Mouse (Mus musculus) kidney, adult 2 months (tissue): Measurements from ENCODE around the gene Traf7. TPM values are rescaled to one million over a fixed set of nuclear protein-coding genes. Genes with fewer than 3 reads are reported as not detected.

ENCODE experiments used
- DNase-seq: peaks from one replicate; pipeline ENCODE4 v3.0.0; 2021
- H3K27ac ChIP-seq: fragments of 200-500 bp; 2 replicates; pipeline ENCODE4 v1.5.1; 2012; ENCODE audit warnings: low read depth, low read length, control low read depth, inconsistent platforms; ENCODE audit not compliant: insufficient read depth
- H3K27me3 ChIP-seq: fragments of 200-500 bp; replicated peaks from 2 replicates; pipeline ENCODE4 v1.6.1; 2012; ENCODE audit warnings: mild to moderate bottlenecking, moderate library complexity, low read length, inconsistent platforms; ENCODE audit not compliant: control insufficient read depth, insufficient read depth
- H3K36me3 ChIP-seq: fragments of 200-500 bp; 2 replicates; pipeline ENCODE4 v1.6.1; 2012; ENCODE audit warnings: mild to moderate bottlenecking, moderate library complexity, low read length, inconsistent platforms; ENCODE audit not compliant: control insufficient read depth, insufficient read depth
- H3K4me1 ChIP-seq: fragments of 200-500 bp; 2 replicates; pipeline ENCODE4 v1.6.1; 2011; ENCODE audit warnings: low read length; ENCODE audit not compliant: control insufficient read depth, insufficient read depth
- H3K4me3 ChIP-seq: fragments of 200-500 bp; 2 replicates; pipeline ENCODE4 v1.5.1; 2011; ENCODE audit warnings: mild to moderate bottlenecking, low read depth, low read length, control low read depth; ENCODE audit not compliant: insufficient read depth
- CTCF ChIP-seq: fragments of 200-500 bp; conservative IDR thresholded peaks from 2 replicates; pipeline ENCODE4 v1.5.1; 2011; ENCODE audit warnings: low read depth, mild to moderate bottlenecking, control low read depth, low read length, moderate library complexity, mixed read lengths; ENCODE audit not compliant: insufficient read depth, insufficient read length
- POLR2A ChIP-seq: fragments of 200-500 bp; IDR thresholded peaks from one replicate; pipeline ENCODE4 v1.6.1; 2011; ENCODE audit warnings: low read depth, low read length, control low read depth
- WGBS: fragments of 180-500 bp; shearing (Covaris S2); methylation state at CpG from one replicate; pipeline ENCODE4 v1.1.7; 2018; 5-methylcytosine and 5-hydroxymethylcytosine counted together
- polyA plus RNA-seq: library from polyadenylated mRNA; depleted of rRNA; stranded (reverse); fragments of >200 nt; gene quantifications from 2 replicates; pipeline ENCODE4 v1.2.3, GENCODE M21; 2012

Traf7 gene
- polyA plus RNA-seq, 1 experiment: 108 TPM

DNA sequence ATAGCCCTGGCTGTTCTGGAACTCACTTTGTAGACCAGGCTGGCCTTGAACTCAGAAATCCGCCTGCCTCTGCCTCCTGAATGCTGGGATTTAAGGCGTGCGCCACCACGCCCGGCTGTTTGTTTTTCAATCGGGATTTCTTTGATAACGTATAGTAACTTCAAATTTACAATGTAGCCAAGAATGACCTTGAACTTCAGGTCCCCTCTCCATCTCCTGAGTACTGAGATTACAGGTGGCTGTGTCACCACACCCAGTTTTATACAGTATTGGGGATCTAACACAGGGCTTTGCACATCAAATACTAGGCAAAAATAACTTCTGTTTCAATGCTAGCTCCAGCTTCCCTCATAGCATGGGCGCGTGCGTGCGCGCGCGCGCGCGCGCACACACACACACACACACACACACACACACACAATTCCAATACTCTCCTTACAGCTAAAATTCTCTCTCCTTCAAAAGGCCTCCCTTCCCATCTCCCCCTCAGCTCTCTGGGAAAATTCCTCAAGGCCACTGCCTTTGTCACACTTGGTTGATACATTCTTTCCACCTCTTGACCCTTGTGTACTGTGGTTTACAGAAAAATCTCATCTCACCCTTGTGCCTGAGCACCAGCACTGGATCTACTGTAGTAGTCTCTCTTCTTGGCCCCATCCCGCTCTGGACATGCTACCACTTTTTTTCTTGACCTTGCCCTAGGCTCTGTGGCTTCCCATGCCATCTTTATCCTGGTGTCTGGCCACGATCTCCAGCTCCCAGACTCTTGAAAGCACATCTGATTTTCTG lies 46.5 kb downstream of the Traf7 start:
- H3K27ac ChIP-seq: no peak overlapping the region
- H3K36me3 ChIP-seq: no peaks in the 10 kb centered on the region; the same call in 1 of the 2 replicates
- no peaks in the 10 kb centered on the region for H3K27me3 ChIP-seq
- peaks cover 6% of the 10 kb centered on the region; the same call in 1 of the 2 replicates for H3K4me1 ChIP-seq
- H3K4me3 ChIP-seq: no peak overlapping the region
- 91% methylated on average over 20 of the region's 20 CpGs for WGBS
- no peak for DNase-seq
- TF ChIP-seq CTCF (no peak), POLR2A (no peak)

DNA sequence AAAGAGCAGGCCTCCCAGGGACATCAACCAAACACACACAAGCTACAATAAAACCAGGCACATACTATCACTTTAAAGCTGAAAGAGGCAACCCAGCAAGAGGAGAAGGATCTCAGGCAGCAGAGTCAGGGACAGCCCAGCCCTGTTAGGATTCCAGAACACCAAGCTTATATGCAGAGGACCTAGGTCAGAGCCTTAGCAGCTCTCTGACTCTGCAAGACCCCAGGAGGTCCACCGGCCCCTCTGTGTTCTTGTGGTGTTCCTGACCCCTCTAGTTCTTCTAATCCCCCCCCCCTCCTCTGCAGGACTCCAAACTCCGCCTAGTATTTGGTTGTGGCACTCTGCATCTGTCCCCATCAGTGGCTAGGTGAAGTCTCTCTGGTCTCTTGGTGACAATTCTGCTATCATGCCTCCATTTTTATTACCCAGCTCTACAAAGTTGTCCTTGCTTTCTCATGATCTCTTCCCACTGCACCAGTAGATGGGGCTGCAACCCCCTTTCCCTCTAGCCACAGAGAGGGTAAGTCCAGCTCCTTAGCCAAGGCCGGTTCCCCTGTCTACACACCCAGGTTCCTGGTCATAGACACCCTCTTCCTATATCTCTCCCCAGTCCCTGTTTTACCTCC lies 47.4 kb downstream of the Traf7 start:
- TF ChIP-seq CTCF (peak; percentile 34), POLR2A (no peak)
- H3K27ac ChIP-seq: no peak overlapping the region
- no peaks in the 10 kb centered on the region for H3K27me3 ChIP-seq
- 61% methylated on average over 3 of the region's 3 CpGs for WGBS
- no peak overlapping the region for H3K4me3 ChIP-seq
- no peak for DNase-seq
- H3K4me1 ChIP-seq: peaks cover 6% of the 10 kb centered on the region; the same call in 1 of the 2 replicates
- H3K36me3 ChIP-seq: no peaks in the 10 kb centered on the region; the same call in 1 of the 2 replicates

DNA sequence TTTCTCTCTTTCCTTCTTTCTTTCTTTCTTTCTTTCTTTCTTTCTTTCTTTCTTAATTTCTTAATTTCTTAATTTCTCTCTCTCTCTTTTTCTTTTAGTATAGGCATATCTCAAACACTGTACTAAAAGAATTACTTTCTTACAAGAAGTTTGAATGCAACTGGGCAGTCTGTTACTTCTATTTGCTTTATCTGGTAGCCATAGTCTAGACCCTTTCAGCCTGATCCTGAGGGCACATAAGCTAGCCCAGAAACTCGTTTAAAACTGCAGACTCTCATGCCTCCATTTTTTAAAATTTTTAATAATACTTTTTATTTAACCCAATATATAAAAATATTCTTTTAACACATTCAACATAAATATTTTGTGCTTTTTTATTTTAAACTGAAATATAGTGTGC lies 48.3 kb downstream of the Traf7 start:
- Histone ChIP-seq H3K36me3 (no peaks in the 10 kb centered on the region; the same call in 1 of the 2 replicates), H3K27me3 (no peaks in the 10 kb centered on the region), H3K4me1 (peaks cover 6% of the 10 kb centered on the region; the same call in 1 of the 2 replicates), H3K27ac (no peak overlapping the region), H3K4me3 (no peak overlapping the region)
- WGBS: 23% methylated on average over 1 of the region's 1 CpGs
- DNase-seq: no peak
- no peak for TF ChIP-seq CTCF
- TF ChIP-seq POLR2A: no peak

GRCm38 (mm10) chr17:24478663-24479380 lies 48.9 kb downstream of the Traf7 start, which contains the start of gene Mlst8:
TSS of gene Mlst8 (minus strand) at chr17:24479078.
- TF ChIP-seq CTCF (peak; percentile 92), POLR2A (peak; percentile 55)
- peak; percentile 98 for DNase-seq
- H3K4me1 ChIP-seq: peaks cover 6% of the 10 kb centered on the region; the same call in 1 of the 2 replicates
- no peaks in the 10 kb centered on the region for H3K27me3 ChIP-seq
- peak within 1 kb of the TSS; percentile 95 for H3K4me3 ChIP-seq
- H3K36me3 ChIP-seq: no peaks in the 10 kb centered on the region; the same call in 1 of the 2 replicates
- peak within 1 kb of the TSS; percentile 100 for H3K27ac ChIP-seq
- WGBS: under 1% methylated on average over 48 of the region's 48 CpGs

DNA sequence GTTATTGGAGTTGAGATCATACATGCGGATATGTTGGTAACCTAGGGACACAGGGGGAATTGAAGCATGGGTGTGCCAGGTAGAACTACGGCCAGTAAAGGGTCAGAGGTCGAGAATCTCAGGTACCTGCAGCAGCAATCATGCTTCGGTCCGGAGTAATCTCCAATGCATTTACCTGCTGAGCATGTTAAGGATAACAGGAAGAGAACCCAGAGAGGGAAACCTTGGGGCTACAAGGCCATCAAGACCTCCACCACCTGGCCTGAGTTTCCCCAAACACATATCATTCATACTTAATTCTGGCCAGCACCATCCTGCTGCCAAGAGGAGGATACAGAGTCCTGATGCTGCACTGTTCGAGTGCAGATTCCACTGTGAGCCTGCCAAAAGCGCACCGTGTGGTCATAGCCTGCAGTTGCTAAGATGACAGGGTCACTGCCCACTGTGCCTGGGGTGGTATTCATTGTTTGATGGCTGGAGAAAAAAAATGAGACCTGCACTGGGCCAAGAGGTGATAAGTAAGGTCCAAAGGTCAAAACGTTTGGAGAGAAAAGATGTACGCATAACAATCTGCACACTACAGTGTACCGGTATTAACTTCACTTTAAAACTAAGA lies 49.6 kb downstream of the Traf7 start:
- 35% methylated on average over 11 of the region's 11 CpGs for WGBS
- Histone ChIP-seq H3K4me3 (peak overlapping the region; percentile 3), H3K4me1 (peaks cover 6% of the 10 kb centered on the region; the same call in 1 of the 2 replicates), H3K36me3 (no peaks in the 10 kb centered on the region; the same call in 1 of the 2 replicates), H3K27ac (no peak overlapping the region), H3K27me3 (no peaks in the 10 kb centered on the region)
- peak; percentile 48 for DNase-seq
- TF ChIP-seq POLR2A (no peak), CTCF (peak; percentile 37)

- no peaks in the 10 kb centered on the region for H3K27me3 ChIP-seq
- WGBS: 88% methylated on average over 20 of the region's 20 CpGs
- no peaks in the 10 kb centered on the region; the same call in 1 of the 2 replicates for H3K36me3 ChIP-seq
- DNase-seq: no peak
- H3K27ac ChIP-seq: no peak overlapping the region
- H3K4me1 ChIP-seq: peaks cover 11% of the 10 kb centered on the region
- TF ChIP-seq POLR2A (no peak), CTCF (no peak)
- H3K4me3 ChIP-seq: no peak overlapping the region
Measured at GRCm38 (mm10) chr17:24477053-24477984, 50.4 kb downstream of the Traf7 start.
